Comparison of ENCODE assay signal across 10 mouse cellular contexts in the genomic region with DNA sequence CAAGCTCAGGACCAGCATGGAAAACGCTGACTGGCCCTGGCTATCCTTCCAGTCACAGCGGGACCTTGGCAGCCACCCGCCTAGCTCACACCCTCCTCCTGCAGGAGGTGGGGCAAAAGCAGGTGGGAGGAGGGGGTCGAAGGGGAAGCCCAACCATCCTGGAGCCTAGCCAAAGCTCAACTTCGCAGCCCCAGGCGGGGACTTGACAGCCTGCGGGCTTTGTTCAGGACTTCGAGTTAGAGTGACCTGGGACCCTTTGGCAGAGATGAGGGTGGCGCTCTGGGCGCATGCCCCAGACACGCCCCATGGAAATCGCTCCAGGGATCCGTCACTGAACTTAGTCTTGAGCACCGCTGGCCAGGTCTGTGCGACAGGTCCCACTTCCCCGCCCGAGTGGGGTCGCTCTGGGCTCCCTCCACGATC. TPM values are rescaled to one million over a fixed set of nuclear protein-coding genes. Genes with fewer than 3 reads are reported as not detected.
DNase-seq lines count a peak whose midpoint lies in the region; ATAC-seq and TF ChIP-seq lines count a peak whose summit lies in the region.
"Had no signal": no experiment of that assay in that cellular context is flagged by ENCODE, and none has a peak within 500 bp of the region (broad histone marks: within the 10 kb centered on the region; RNA-seq: fewer than 3 reads in every experiment).

A gene (plus strand): TSS at position 274 of the 423 bp plus-strand sequence.

- H3K9me3 ChIP-seq in forebrain, embryonic 15.5 days, result no peaks in the 10 kb centered on the region
- no peaks in the 10 kb centered on the region for H3K9me3 ChIP-seq in intestine, embryonic 15.5 days
- no peaks in the 10 kb centered on the region for H3K9me3 ChIP-seq in midbrain, postnatal 0 days (ENCODE audit: low read length)

- ATAC-seq in forebrain, embryonic 15.5 days (replicated peaks), result 0 out of 2 replicates have a peak, but pooled peaks have one; percentile 23
- peak; percentile 53; the same call in 1 of the 2 replicates for ATAC-seq in intestine, embryonic 15.5 days
- no peak for ATAC-seq in midbrain, postnatal 0 days (ENCODE audit: low FRiP score)
- ATAC-seq in megakaryocyte progenitor cell, adult 5-6 weeks (replicated peaks; ENCODE audit: poor library complexity), result no peak
- ATAC-seq: Patski had no signal

- no peaks in the 10 kb centered on the region for H3K36me3 ChIP-seq in forebrain, embryonic 15.5 days
- no peaks in the 10 kb centered on the region for H3K36me3 ChIP-seq in intestine, embryonic 15.5 days
- H3K36me3 ChIP-seq in midbrain, postnatal 0 days (ENCODE audit: insufficient read depth, low read length), result no peaks in the 10 kb centered on the region

- TF ChIP-seq CTCF in midbrain, postnatal 0 days (IDR thresholded peaks at IDR 0.05), result no peak

- H3K4me2 ChIP-seq in forebrain, embryonic 15.5 days (replicated peaks), result peak within 1 kb of the TSS; percentile 92
- peak within 1 kb of the TSS; percentile 96 for H3K4me2 ChIP-seq in intestine, embryonic 15.5 days (replicated peaks)
- peak within 1 kb of the TSS; percentile 99 for H3K4me2 ChIP-seq in midbrain, postnatal 0 days (ENCODE audit: low read depth, low read length, poor library complexity, severe bottlenecking)

- H3K4me3 ChIP-seq in forebrain, embryonic 15.5 days, result peak within 1 kb of the TSS; percentile 47
- peak within 1 kb of the TSS; percentile 47 for H3K4me3 ChIP-seq in intestine, embryonic 15.5 days (replicated peaks)
- peak within 1 kb of the TSS; percentile 53 for H3K4me3 ChIP-seq in midbrain, postnatal 0 days (ENCODE audit: low read depth, low read length)

- peak within 1 kb of the TSS; percentile 45 for H3K9ac ChIP-seq in forebrain, embryonic 15.5 days (replicated peaks)
- peak within 1 kb of the TSS; percentile 20 for H3K9ac ChIP-seq in intestine, embryonic 15.5 days
- peak within 1 kb of the TSS; percentile 63 for H3K9ac ChIP-seq in midbrain, postnatal 0 days (replicated peaks; ENCODE audit: low read length, poor library complexity, severe bottlenecking)

- H3K27me3 ChIP-seq in forebrain, embryonic 15.5 days, result peaks cover 39% of the 10 kb centered on the region
- peaks cover 47% of the 10 kb centered on the region for H3K27me3 ChIP-seq in intestine, embryonic 15.5 days (replicated peaks)
- peaks cover 32% of the 10 kb centered on the region for H3K27me3 ChIP-seq in midbrain, postnatal 0 days (ENCODE audit: insufficient read depth, low read length)

- H3K27ac ChIP-seq in forebrain, embryonic 15.5 days (replicated peaks), result no peak within 1 kb of the TSS
- H3K27ac ChIP-seq in intestine, embryonic 15.5 days, result no peak within 1 kb of the TSS
- H3K27ac ChIP-seq in midbrain, postnatal 0 days (ENCODE audit: low read depth, low read length), result no peak within 1 kb of the TSS

- WGBS in forebrain, embryonic 15.5 days, result 1% methylated on average over 19 of the region's 19 CpGs
- WGBS in intestine, embryonic 15.5 days, result 1% methylated on average over 19 of the region's 19 CpGs
- WGBS in midbrain, postnatal 0 days, result under 1% methylated on average over 19 of the region's 19 CpGs

- intact Hi-C loops in left cerebral cortex, postnatal 4 days (cut with DNase I), result no loop called here
- intact Hi-C loops in left cerebral cortex, postnatal 14 days (cut with DNase I), result no loop called here

- peaks cover 15% of the 10 kb centered on the region for H3K4me1 ChIP-seq in forebrain, embryonic 15.5 days
- H3K4me1 ChIP-seq in intestine, embryonic 15.5 days (replicated peaks), result peaks cover 13% of the 10 kb centered on the region
- H3K4me1 ChIP-seq in midbrain, postnatal 0 days (ENCODE audit: insufficient read depth, low read length), result no peaks in the 10 kb centered on the region; the same call in 1 of the 2 replicates

- DNase-seq in left cerebral cortex, postnatal 4 days, result peak; percentile 83
- no peak for DNase-seq in left cerebral cortex, postnatal 14 days (ENCODE audit: low spot score in 2 of 2)
- DNase-seq in cerebellum, adult 11 months, result peak; percentile 54
- peak; percentile 45 for DNase-seq in midbrain, postnatal 0 days (ENCODE audit: low spot score)
- DNase-seq in urinary bladder, postnatal 4 days (ENCODE audit: low spot score in 2 of 2), result no peak

RNA-seq across cellular contexts. Expression of the gene that starts here (rescaled TPM):
- under 1 TPM in 1 of 2 experiments, not detected in 1; 0.14 TPM for total RNA-seq in left cerebral cortex, postnatal 4 days (2021)
- total RNA-seq in left cerebral cortex, postnatal 14 days (2021), result 1 to 10 TPM; 1.5 to 1.6 TPM
- 0.13 and 0.23 TPM in 2 replicates for polyA plus RNA-seq in forebrain, embryonic 15.5 days (2015; fragmentation: Nextera tagmentation; extraction: Ambion mirVana)
- 0.06 TPM in 1 of 2 replicates, not detected in the other for polyA plus RNA-seq in intestine, embryonic 15.5 days (2015; fragmentation: Nextera tagmentation; extraction: Ambion mirVana)
- total RNA-seq in midbrain, postnatal 0 days (2014; rRNA removed), result 0.33 and 2.3 TPM in 2 replicates
- polyA plus RNA-seq in midbrain, postnatal 0 days (2015; fragmentation: Nextera tagmentation; extraction: Ambion mirVana), result 0.64 and 0.67 TPM in 2 replicates
- not detected in 2 replicates for total RNA-seq in megakaryocyte progenitor cell, adult 5-6 weeks (2015)
- not detected in 2 replicates for total RNA-seq in megakaryocyte progenitor cell, adult 5-6 weeks (2017)
- polyA plus RNA-seq: large intestine, adult 2 months; Patski had no signal

Comparison
In these comparisons a context has a peak if more than half of its experiments do, and no peak if none do; other contexts are left out.
1. Peak in DNase-seq in left cerebral cortex, postnatal 4 days; RNA of the gene not detected or under 1 TPM.
2. Peak in ATAC-seq, H3K4me3 ChIP-seq, H3K9ac ChIP-seq and H3K4me2 ChIP-seq in forebrain, embryonic 15.5 days; RNA of the gene not detected or under 1 TPM.
3. Peak in ATAC-seq, H3K4me3 ChIP-seq, H3K9ac ChIP-seq and H3K4me2 ChIP-seq in intestine, embryonic 15.5 days; RNA of the gene not detected or under 1 TPM.
4. DNase-seq: peak in cerebellum, adult 11 months (single experiment) and midbrain, postnatal 0 days (single experiment); none in left cerebral cortex, postnatal 14 days (0 of 2) and urinary bladder, postnatal 4 days (0 of 2).
5. Peak in every context shown above with its lines, with median percentiles within 50 percentile points of each other: H3K4me2 ChIP-seq, H3K4me3 ChIP-seq and H3K9ac ChIP-seq.